Mouse (Mus musculus) ES-Bruce4 (cell line): ENCODE measurements around the gene Eya2.

Source experiments
- CTCF ChIP-seq: IDR thresholded peaks from one replicate; pipeline ENCODE4 v1.8.1; 2011; ENCODE audit warnings: low read depth, low read length
- POLR2A ChIP-seq: IDR thresholded peaks from one replicate; pipeline ENCODE4 v1.8.1; 2011; ENCODE audit warnings: low read length; ENCODE audit not compliant: insufficient read depth

- TF ChIP-seq CTCF (no peak), POLR2A (no peak)
Measured at GRCm38 (mm10) chr2:165708266-165708665, 113.4 kb downstream of the Eya2 start.
